Mouse (Mus musculus) spleen, postnatal 14 days (tissue): Measurements from ENCODE around the gene Numb.
"Not testable (repeated sequence)": the region's sequence is repeated elsewhere in the genome, so short reads cannot be mapped to it uniquely, and the experiment has no call there.

Source experiments
- DNase-seq, 2 experiments: peaks; one replicate each; pipeline ENCODE4 v3.0.0; 2021 to 2022; ENCODE audit warnings: low spot score in 2 of 2

Numb gene

GRCm38 (mm10) chr12:83922724-83923485 lies 1.2 kb upstream of the Numb start:
- DNase-seq, result no peak

GRCm38 (mm10) chr12:83920721-83921441 lies 853 bp downstream of the Numb start:
- peak; percentile 11 for DNase-seq

DNA sequence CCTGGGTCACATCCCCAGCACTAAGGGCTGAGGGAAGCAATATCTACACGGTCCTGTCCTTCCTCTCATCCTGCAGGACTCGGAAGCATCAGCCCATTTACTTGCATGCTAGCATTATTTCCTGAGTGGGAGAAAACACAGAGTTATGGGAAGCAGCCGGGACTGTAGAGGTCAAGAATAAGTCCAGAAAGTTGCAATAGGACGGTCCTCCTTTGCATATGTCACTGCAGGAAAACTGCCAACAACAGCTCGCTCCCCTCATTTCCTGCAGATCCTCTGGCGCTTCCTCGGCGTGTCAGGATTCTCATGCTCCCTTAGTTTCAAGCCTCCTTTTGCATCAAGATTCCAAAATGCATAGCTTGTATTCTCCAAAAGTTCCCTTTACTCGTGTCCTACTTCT lies 4.8 kb downstream of the Numb start:
- DNase-seq, result no peak

GRCm38 (mm10) chr12:83914797-83915196 lies 6.9 kb downstream of the Numb start:
- DNase-seq, result no peak

DNA sequence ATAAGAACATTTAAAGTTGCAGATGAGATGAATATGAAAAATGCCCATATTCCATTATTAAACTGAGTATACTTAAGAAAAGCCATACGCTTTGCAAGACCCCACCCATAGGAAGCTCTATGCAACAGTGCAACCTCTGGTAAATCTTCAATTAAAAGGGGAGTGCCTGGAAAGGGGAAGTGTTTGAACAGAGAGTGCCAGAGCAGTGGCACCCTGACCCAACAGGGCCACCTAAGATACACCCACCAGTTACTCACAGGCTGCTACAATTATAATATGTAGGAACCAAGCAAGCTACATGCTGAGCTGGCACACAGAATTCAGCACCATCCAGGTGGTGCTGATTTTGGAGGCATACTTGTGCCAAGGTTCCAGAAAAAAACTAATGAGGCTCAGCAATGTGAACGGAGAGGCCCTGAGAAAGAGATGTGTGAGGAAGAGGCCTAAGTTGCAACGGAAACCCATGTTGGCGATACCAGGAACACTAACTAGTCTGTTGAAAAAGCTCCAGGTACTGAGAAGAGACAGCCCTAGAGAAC lies 7.5 kb downstream of the Numb start:
- no peak for DNase-seq

GRCm38 (mm10) chr12:83910451-83910850 lies 11.3 kb downstream of the Numb start:
- DNase-seq, result no peak

GRCm38 (mm10) chr12:83892926-83893325 lies 28.8 kb downstream of the Numb start:
- DNase-seq, result no peak

DNA sequence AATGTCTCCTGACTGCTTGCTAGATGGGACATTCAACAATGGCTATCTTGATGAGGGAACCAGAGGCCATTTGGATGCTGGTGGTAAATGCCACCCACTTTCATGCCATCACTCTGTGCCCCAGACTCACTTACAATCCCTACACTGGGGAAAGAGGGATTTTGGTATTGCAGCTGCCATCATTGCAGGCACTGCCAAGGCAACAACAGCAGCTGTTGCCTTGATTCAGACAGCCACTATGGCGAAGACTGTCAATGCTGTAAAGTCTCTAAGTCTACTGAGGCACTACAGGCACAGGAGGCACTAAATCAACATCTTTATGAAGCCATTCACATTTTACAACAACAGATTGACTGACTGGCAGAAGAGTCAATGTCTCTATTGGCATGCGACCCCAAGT lies 30.5 kb downstream of the Numb start:
- no peak for DNase-seq

DNA sequence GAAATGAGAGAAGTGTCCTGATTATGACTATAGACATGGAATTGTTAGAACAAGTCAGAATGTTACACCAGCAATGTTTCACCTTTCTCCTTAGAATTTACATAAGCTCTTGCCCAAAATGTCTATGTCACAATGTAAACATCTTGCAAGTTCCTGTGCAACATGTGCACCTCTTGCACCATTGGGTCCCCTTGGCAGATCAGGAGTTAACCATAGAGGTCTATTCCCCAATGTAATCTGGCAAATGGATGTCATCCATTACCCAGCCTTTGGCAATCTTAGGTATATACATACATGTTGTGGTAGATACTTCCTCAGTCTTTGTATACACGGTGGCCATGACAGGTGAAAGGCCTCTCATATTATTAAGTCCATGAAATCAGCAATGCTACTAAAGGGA lies 32.6 kb downstream of the Numb start:
- no peak for DNase-seq

GRCm38 (mm10) chr12:83885516-83886285 lies 36.0 kb downstream of the Numb start:
- no peak for DNase-seq

GRCm38 (mm10) chr12:83885065-83885464 lies 36.7 kb downstream of the Numb start:
- DNase-seq, result not testable (repeated sequence)

DNA sequence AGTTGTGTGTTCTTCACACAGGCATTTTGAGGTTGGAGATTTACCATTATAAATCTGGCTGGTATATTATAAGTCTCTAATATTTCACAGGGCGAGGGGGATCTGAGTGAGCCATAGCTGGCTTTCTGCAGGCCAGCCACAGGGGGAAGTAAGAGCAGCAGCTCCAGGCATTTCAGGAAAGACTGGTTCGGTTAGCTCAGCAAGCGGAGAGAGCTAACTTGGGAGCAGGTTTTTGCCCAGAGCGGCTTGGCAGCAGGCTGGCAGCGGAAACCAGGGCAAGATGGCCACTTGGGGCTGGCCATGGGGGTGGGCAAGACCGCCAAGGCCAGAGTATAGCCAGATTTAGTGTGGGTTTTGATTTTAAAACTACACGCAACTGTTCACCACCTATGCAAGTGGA lies 39.2 kb downstream of the Numb start:
- DNase-seq, result no peak

DNA sequence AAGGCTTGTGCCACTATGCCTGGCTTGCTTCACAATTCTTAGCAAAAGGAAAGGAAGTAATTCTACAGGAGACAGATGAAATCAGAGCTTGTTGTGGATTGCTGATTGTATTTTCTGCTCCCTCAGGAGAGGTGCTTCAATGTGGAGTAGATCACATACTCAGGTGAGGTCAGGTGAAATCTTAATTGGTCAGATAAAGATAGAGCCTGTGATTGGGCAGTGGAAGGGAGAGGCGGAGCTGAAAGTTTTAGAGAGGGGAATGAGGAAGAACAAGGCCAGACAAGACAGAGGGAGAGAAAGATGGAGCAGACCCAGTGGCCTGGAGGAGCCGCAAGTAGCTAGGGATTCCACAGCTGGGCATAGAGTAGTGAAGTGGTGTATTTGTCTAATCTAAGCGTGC lies 39.6 kb downstream of the Numb start:
- no peak for DNase-seq

DNA sequence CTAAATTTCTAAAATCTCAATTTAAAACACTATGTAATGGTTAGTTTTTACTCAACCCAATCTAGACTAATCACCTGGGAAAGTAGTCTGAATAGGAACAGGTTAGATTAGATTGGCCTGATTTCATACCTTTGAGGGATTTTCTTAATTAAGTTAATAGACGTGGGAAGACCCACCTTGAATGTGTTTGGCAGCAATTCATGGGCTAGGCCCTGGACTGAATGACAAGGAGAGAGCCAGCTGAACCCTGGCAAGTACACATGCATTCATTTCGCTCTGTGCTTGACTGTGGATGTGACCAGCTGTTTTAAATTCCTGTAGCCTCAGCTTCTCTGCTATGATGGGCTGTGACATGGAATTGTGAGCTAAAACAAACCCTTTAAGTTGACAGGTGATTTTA lies 40.8 kb downstream of the Numb start:
- DNase-seq, result no peak

DNA sequence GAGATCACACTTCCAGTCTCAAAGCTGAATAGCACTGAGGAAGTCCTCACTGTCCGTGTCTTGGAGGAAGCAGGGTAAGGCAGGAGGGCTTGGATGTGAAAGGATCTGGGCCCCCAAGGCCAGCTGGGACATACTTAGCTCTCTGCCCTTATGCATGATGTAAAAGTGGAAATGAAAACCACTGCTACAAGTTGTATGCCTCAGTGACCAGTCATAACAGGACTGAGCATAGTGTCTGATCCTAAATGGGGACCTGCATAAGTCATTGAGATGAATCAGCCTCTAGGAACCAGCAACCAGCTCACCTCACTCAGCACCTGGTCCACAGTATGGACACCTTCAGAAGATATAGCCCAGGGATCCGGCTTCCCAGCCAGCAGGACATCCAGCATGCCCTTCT lies 46.6 kb downstream of the Numb start:
- no peak for DNase-seq

DNA sequence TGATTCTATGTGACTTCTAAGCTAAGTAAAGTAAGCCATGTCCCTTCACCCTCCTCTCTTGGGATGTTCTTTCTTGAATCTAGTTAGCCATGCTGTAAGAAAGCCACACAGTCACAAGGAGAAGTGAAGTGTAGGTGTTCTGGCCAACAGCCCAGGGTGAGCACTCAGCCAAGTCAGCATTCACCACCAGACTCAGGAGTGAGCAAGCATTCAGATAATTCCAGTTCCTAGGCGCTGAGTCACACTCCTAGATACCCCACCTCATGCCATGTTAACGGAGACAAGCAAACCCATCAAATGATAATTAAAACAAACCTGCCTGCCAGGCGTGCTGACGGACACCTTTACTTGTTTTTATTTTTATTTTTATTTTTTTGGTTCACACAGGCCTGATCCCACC lies 47.1 kb downstream of the Numb start:
- DNase-seq, result no peak

DNA sequence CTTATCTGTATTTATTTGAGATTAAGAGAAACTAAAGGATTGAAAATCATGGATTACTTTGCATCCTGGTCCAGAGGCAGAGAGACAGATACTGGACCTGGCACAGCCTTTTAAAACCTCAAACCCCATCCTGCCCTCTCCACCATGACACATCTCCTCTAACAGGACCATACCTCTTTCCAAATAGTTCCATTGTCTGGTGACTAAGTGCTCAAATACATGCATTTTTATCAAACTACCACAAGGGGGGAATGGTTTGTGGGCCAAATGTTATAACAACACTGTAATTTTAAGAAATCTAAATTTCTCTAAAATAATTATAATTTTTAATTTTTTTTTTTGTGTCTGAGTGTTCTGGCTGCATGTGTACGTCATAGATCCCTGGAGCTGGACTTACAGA lies 57.2 kb downstream of the Numb start:
- DNase-seq, result no peak

- no peak for DNase-seq
Measured at GRCm38 (mm10) chr12:83861880-83862279, 59.9 kb downstream of the Numb start.

GRCm38 (mm10) chr12:83860688-83861087 lies 61.0 kb downstream of the Numb start:
- no peak for DNase-seq

GRCm38 (mm10) chr12:83858052-83858451 lies 63.7 kb downstream of the Numb start:
- no peak for DNase-seq

DNA sequence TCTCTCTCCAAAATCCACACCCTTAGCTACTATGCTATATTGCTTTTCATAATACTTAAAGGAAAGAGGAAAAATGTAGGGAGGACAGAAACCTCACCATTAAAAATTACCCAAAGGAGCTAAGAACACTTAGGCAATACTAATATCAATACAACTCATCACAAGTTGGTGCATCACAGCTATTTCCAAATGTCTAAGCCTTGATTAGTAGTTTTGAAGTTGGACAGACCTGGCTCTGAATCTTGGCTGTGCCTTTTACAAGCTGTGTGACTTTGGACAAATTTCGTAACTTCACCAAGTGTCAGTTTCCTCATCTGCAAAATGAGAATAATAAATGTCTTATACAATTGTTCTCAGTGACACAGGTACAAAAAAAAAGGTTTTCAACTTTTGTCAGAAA lies 66.5 kb downstream of the Numb start:
- no peak for DNase-seq

DNA sequence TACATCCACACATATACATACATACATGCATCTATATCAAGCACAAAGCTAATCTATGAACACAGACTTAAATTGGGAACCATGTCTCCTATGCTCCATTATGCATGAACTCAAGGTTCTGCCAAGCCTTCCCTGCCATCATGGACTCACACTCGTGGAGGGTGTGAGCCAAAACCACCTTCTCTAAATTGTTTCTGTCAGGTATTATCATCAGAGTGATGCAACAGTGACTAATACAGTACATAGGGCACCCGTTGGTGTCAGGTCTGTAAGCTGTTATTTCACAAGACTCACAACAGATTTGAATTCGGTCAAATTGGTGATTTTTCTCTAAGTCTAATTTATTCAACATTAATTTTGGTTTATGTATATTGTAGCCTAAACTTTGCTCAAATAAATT lies 67.5 kb downstream of the Numb start:
- no peak for DNase-seq
